Mouse (Mus musculus) ES-Bruce4 (cell line): ENCODE data around the gene Ints13.

Source experiments
- CTCF ChIP-seq: IDR thresholded peaks from one replicate; pipeline ENCODE4 v1.8.1; 2011; ENCODE audit warnings: low read depth, low read length
- POLR2A ChIP-seq: IDR thresholded peaks from one replicate; pipeline ENCODE4 v1.8.1; 2011; ENCODE audit warnings: low read length; ENCODE audit not compliant: insufficient read depth

- TF ChIP-seq POLR2A (no peak), CTCF (no peak)
Measured at GRCm38 (mm10) chr6:146535501-146535900, 42.1 kb downstream of the Ints13 start.
